Mouse (Mus musculus) CD4-positive, CD25-positive, alpha-beta regulatory T cell, adult 2 months (primary cell): ENCODE measurements around the gene Pla2g5.
"Not testable (repeated sequence)": the region's sequence is repeated elsewhere in the genome, so short reads cannot be mapped to it uniquely, and the experiment has no call there.

Experiments
- DNase-seq: peaks from one replicate; pipeline ENCODE4 v3.0.0-alpha.2; 2012; ENCODE audit warnings: low read depth, low spot score

The Pla2g5 gene

DNA sequence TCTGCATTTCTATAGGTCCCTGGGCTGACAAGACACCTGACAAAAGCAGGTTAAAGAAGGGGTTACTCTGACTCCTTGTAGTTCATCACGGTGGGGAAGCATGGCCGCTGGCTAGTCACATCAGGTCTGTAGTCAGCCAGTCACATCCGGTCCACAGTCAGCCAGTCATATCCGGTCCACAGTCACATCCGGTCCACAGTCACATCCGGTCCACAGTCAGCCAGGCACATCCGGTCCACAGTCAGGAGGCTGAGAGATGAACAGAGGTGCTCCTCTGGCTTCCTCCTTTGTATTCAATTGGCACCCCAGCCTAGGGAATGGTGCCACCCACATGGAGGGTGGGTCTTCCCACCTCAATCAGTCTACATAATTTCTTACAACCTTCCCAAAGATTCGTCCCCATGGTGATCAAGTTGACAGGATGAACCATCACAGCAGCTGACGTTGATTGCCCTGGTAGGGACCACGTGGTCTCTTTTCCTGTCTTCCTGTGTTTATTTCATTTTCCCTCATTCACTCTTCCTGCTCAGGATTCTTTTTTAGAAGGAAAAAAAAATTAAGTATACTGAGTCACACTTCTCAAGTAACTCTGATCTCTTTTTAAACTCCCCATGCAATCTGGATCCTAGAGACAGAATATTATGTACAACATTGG is at the start of gene Pla2g5:
TSS of gene Pla2g5 (minus strand) at position 139 of the 655 bp plus-strand sequence.
- no peak for DNase-seq

DNA sequence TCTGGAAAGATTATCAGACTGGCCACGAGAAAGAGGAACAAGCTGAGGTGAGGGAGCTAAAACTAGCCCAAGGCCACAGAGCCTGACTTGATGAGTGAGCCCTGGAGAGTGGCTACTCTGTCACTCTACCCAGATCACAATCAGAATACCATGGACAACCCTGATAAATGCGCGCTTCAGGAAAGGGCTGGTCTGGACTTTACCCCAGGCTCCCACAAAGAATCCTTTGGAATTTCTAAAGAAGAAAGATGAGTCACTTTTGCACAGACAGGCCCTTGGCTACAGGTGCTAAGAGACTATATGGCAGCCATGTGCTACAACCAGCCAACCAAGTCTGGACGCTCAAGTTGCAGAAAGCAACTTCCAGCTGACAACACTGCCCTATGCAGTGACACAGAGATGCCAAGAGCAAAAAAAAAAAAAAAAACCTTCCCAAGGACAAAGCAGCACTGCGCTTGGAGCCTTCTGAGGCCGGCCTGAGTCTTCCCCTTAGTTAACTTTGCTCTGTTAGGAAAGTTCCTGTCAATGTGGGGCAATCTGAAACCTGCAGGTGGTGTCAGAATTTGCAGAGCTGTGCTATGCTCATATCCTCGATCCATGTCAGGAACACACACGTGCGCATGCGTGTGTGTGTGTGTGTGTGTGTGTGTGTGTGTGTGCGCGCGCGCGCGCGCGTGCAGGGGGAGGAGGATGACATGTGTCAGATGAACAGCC is 42.5 kb upstream of the Pla2g5 start:
- no peak for DNase-seq

DNA sequence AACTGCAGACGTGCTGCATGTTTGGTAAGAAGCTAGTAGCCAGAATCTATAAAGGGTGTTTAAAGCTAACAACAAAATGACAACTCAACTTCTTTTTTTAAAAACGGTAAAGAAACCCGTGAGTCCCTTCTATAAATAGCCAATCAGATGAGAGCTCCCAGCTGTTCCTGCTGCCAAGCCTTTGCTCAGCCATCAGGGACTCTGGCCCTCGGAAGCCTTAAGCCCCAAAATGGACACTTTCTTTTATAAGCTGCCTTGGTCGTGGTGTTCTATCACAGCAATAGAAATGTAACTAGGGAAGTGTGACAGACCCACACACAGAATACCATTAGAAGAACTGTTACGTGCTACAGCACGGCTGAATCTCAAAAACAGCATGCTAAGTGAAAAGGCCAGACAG is 36.1 kb upstream of the Pla2g5 start:
- no peak for DNase-seq

DNA sequence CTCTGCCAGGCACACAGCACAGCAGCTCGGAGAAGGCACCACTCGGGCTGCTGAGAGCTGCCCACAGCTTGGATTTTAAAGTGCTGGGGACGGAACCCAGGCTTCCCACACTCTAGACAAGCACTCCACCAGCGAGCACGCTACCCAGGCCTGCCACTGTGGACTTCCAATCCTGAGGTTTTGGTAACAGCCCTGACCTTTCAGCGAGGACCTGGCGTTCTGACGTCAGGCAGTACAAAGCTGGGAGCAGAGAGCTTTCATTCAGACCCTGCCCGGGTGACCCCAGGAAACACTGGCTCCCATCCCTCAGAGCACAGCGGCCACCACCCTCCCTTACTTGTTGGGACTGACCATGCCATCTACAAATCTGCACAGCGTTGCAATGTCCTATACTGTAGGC is 30.5 kb upstream of the Pla2g5 start:
- DNase-seq = not testable (repeated sequence)

DNA sequence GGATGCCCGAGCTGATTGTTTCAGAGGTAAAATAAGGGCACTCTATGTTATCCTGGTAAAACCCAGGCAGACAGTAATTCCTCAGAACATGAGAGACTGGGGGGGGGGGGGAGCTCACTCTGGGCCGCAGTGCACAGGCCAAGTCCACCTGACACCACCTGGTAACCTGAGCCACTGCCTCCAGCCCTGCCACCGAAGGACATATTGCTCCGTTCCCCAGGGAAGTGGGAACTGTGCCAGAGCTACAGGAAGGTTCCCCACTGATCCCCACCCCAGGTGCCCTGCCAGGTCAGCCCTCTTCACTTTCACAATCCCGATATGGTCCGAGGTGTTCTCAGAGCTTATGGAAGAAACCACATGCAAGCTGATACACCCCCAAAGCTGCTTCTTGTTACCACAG is 29.4 kb upstream of the Pla2g5 start:
- DNase-seq = no peak

DNA sequence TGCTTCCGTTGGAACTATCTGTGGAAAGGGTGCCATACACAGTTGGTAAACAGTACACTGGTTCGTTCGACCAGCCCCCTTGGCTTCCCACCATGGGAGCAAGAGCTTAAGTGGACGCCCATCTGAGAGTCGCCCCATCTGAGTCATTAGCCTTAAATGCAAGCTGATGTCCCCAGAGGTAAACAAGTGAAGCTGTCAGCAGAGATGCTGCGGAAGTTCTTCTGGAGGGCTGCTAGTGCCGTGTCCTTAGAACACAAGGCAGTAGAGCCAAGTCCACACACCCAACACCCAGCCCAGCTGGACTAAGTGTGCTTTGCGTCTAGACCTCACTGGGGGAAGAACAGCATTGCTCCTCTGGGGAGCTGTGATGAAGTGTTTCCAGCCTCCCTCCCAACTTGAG is 26.4 kb upstream of the Pla2g5 start:
- DNase-seq = no peak

DNA sequence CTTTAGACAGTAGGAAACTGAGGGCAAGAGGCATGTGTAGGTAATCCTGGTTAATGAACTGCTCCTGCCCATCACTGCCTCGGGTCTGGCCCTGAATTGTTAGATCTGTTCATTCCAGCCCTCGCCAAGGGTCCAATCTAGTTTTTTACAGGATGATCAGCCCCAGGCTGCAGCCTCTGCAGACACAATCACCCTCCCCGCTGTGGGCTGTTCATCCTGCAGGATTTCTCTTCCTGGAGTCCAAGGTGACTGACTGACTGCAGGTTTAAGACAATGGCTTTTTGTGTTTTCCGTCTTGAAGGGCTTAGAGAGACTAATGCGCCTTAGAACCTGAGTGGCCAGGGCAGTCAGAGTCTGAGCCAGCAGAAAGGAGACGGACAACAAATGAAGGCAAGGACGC is 25.9 kb upstream of the Pla2g5 start:
- DNase-seq = no peak

DNA sequence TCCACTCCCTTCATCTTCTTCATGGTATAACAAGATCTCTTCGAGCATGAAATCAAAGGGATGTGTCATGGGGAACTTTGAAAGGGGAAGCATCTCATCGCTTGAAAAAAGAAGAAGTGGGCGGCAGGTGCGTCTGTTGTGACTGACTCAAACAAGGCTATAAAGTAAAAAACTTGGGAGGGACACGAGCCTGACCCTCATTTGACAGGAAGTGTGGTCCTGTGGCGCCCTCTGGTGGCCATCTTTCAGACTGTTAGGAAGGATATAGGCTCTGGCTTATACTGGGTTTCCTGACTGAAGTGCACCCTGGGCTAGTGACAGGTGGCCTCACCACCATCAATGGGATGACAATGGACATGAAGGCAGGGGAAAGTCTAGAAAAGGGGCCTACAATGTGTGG is 21.0 kb upstream of the Pla2g5 start:
- DNase-seq = peak; percentile 77

DNA sequence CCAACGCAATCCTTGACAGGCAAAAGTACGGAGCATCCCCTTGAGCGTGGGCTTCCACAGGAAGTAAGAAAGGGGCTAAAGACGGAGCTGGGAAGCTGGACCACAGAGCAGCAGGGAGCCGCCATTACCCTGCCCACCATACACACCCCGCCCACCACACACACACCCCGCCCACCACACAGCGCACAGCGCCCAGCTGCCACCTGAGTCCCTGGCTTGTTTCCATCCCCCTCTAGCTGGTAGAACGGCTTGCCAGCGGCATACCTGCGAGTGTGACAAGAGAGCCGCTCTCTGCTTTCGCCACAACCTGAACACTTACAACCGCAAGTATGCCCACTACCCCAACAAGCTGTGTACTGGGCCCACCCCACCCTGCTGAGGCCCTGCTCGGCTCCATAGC is 18.9 kb upstream of the Pla2g5 start:
- DNase-seq = no peak

DNA sequence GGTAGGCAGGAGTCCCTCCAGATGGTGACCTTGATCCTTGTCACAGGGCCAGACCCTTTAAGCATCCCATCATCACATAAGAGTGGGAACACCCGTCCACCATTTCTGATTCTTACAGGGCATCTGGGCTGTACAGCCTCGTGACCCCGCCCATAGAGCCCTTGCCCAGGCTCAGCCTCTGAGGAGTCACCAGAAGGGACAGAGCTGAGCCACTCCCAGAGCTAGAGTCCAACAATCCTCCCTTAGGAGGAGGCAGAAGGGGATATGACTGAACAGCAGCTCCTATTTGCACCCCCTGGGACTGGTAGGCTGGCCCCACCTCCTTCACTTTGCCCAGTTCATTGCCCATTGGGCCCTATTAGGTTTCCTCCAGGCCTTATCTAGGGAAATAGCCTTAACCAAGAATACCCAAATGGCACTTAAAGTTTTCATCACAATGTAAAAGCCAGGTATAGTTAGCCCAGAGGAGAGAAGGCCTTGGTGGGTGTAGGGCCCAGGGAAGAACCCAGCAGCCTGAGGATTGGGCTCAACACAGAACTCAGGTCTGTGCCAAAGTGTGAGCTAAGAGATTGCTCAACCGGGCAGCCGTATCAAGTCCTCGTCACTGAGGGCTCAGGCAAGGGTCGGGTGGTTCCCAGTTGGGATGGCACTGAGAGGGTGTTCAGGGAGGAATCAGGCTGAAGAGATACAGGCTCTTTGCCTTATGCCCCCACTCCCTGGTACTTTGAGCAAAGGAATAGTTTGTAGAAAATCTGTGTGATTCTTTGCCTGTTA is 17.7 kb upstream of the Pla2g5 start:
- no peak for DNase-seq

DNA sequence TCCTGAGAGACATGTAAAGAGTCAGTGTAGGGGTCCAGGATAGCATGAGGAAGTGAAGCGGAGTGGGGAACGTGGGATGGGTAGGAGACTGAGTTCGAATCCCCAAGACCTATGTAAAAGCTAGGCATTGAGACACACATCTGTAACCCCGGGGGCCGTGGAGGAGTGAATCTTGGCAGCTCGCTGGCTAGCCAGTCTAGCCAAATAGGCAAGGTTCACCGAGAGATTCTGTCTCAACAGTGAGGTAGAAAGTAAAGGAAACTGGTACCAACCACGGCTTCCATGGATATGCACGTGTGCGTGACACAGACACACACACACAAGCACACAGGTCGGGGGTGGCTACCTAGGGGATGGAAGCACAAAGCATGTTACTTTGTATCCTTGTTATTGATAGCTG is 16.5 kb upstream of the Pla2g5 start:
- DNase-seq = no peak

DNA sequence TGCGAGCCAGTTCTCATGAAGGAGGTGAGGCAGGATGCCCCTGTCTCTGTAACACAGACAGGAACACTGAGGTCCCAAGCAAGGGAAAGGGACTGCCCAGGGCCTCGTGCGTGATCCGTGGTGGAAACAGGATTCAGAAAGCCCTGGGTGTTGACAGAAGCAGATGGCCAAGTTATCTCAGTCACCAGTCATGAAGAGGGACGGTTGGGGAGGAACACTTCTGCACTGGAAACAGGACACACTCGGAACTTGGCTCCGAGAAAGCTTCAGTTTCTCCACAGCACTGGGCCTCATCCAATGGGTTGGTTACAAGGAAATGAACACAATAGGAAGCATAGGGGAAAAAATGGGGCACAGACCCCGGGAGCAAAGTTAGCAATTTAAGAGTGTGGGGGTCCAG is 15.5 kb upstream of the Pla2g5 start:
- DNase-seq = no peak

DNA sequence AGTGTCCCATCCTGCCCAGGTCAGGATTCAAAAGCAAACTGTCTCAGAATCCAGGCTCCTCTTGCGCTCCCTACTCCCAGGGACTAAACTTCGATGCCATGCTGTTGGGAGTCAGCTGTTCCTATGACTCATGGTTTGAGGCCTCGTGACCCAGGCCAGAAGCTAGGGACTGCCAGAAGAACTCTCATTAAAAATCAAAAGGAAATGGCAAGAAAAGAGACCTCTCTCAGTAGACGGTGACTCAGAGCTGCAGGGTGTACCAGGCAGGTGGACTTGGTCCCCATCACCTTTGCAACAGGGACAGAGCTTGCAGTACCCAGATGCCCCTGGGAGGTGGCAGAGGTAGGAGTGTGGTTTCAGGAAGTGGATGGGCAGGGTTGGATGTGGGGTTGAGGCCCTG is 14.4 kb upstream of the Pla2g5 start, which contains the start of gene Pla2g2e:
TSS of gene Pla2g2e (plus strand) at position 212 of the 400 bp plus-strand sequence.
- DNase-seq = no peak

DNA sequence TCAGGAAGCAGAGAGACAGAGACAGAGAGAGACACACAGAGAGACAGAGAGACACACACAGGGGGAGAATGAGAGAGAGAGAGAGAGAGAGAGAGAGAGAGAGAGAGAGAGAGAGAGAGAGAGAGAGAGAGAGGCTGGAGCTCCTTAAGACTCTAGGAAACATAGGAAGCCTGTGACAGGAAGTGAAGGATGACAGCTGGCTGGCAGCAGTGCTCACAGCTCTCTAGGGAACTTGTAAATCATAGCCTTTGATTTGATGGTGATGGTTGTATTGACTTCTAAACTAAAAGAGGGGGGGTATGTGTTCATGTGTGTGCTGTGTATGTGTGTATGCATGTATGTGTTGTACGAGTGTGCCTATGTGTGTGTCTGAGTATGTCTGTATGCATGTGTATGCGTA is 12.7 kb upstream of the Pla2g5 start:
- no peak for DNase-seq

DNA sequence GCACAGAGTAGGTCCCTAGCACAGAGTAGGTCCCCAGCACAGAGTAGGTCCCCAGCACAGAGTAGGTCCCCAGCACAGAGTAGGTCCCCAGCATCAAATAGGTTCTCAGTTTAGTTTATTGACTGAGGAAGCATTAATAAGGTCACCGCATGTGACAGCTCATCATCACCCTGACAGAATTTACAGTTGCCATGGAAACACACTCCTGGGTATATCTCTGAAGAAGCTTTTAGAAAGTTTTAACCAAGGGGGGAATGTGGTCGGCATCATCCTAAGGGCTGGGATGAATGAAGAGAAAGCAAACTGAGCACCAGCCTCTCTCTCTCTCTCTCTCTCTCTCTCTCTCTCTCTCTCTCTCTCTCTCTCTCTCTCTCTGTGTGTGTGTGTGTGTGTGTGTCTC is 12.0 kb upstream of the Pla2g5 start:
- DNase-seq = not testable (repeated sequence)

DNA sequence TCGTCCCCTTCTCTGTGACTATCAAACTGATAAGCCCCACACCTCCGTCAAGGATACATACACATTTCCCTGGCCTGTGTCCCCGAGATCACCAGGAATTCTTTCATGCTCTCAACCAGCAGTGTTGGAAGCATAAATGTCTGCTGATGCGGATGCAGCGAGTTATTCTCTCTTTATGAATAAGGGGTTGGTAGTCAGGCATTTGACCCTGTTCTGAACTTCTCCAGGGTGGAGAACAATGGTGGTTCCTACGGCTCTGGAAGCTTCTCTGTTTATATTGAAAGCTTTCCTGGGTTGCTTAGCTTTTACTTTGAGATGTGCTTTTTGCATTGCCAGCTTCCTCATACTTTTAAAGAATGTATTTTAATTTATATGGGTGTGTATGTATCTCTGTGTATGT is 10.6 kb upstream of the Pla2g5 start, which contains the start of gene Gm13030:
TSS of gene Gm13030 (minus strand) at position 101 of the 400 bp plus-strand sequence.
- no peak for DNase-seq

DNA sequence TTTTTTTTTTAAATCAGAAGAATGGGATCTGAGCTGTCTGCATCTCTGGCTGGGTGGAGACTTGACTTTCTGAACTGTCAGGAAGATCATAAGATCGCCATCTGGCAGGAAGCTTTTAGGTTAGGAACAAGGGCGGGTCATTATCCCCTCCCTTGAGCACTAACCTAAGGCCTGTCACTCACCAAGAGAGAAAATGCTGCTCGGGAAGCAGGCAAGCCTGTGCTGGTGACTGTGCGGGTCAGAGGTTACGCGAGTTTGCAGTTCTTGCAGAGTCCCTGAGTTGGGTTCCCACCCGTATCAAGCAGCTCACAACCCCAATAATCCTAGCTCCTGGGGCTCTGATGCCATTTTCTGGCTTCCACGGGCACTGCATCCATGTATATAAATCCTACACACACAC is 5.4 kb upstream of the Pla2g5 start:
- DNase-seq = no peak

DNA sequence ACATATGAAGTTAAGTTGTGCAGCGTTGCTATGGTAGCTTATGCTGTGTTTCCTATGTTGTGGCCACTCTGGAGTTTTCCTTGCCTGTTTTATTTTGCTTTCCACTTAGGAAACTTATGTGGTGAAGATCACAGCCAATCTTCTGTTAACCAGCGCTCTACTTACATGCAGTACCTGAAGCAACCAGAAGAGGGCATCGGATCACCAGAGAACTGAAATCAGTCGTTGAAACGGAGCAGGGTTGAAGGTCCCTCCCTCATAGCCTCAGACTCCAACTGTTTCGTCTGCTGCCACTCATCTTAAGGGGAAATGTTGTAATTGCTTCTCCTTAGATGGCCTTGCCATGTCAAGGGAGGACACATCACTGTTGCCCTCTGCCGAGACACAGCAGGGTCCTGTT is 3.1 kb upstream of the Pla2g5 start:
- DNase-seq = peak; percentile 76

DNA sequence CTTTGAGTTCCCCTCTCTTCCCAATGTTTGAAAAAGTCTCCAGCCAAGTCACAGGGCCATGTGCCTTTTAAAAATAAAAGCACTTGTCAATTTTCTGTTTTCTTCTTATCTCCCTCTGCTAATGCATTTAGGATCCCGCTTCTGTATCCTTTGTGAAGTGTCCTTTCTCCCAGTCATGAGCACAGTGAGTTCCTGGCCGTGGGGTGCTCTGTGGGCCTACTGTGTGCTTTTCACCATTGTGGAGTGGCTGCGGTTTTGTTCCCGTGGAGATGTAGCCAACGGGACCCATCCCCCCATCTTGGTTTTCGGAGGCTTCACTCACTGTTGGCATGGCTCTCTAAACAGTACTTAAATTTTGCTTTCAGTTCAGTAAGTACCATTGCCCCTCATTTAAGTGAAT is 2.7 kb upstream of the Pla2g5 start:
- DNase-seq = no peak

DNA sequence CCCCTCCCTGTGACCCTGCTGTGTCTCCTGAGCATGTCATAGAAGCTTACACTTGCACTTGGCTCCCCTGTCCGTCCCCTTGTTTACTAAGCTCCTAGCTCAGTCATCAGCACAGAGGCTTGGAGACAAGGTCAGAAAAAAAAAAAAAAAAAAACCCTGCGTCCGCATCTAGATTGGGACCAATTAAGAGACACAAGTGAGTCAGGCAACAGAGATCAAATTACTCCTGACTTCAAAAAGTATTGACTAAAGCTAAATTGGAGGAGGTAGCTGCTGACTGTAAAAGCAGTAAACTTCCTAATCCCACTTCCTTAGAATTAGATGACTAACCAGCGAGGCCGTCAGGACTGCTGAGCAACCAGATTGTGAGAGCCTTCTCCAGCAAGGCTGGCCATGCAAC is 1.8 kb upstream of the Pla2g5 start:
- DNase-seq = no peak

DNA sequence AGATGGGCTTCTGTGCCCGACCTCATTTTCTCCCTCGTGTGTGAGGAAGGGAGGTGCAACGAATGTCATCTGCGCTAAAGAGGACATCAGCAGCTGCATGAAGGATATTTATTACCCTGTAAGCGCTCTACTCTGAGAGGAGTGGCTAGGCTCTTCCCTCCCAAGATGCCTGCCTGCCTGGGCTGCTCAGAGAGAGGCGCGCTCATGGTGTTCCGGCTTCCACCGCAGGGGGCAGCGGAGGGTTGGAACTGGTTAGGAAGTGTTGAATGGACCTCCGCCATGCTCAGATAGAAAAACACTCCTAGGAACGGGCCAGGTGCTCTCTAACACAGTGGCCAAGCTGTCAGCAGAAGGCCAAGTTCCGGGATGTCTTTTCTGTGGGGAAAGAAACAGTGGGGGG is 3.6 kb downstream of the Pla2g5 start:
- DNase-seq = peak; percentile 54

DNA sequence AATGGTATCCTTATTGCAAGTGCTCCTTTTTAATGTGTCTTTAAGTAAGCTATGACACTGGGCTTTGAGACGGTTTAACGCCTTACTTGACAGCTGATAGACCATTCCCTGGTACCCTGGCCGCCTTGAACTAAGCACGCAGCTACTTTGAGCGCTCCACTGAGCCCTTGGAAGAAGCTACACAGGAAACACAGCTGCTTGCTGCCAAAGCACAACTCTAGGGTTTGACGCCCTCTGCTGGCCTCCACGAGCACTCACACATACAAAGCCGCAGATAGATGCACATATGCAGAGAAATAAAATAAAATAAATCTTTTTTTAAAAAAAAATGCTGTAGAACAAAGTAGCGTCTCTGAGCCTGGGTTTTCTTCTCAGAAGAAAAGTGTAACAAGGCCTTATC is 4.0 kb downstream of the Pla2g5 start:
- peak; percentile 37 for DNase-seq

DNA sequence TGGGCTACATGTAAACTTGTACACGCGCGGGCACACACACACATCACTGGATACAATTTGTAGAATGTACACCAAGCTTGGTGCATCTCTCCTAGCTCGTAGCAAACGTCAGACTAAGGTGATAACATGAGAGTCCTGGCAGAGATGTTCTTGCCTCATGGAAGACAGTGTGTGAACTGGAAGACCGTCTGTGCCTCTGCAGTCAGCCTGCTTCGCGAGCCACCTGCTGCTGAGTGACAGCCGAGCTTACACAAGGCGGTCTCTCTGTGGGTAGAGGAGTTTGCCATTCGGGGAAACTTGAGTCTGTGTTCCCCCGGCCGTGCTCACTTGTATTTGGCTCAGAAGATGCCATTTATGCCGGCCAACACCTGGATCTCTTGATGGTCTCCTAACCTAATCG is 4.8 kb downstream of the Pla2g5 start:
- DNase-seq = no peak
